Mouse (Mus musculus): ENCODE data around the gene Spocd1. TPM values are rescaled to one million over a fixed set of nuclear protein-coding genes. Genes with fewer than 3 reads are reported as not detected.

The Spocd1 gene
- total RNA-seq, 1 experiment = 0.13 TPM

DNA sequence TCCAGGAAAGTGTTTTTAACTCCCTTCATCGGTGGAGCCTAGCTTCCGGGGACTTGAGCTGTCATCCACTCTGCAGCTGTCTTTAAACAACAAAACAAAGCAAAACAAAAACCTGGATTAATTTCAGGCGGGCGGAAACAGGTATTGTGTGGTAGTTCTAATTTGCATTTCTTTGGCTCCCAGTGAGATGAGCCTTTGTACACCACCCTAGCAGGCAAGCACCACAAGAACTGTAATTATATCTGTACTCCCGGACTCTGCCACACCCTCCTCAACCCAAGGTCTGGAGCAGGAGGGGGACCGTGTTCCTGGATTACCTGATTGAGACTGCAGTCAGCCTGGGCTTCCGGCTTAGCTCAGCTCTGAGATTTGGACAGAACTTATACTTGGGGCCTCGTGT is 41.1 kb downstream of the Spocd1 start:
- TF ChIP-seq MAFK (IDR thresholded peaks at IDR 0.05; ENCODE audit: insufficient read depth, low read depth, low read length) = no peak
- TF ChIP-seq ZNF384 (IDR thresholded peaks at IDR 0.05; ENCODE audit: low read depth, low read length) = no peak
- TF ChIP-seq ZC3H11A (IDR thresholded peaks at IDR 0.05; ENCODE audit: borderline replicate concordance, low read depth, low read length) = no peak
- 0 out of 2 replicates have a peak, but pooled peaks have one; percentile 33 for TF ChIP-seq HCFC1 (IDR thresholded peaks at IDR 0.05; ENCODE audit: borderline replicate concordance, insufficient read depth, low read length)
- in situ Hi-C loops (cut with MboI; ENCODE audit: low sequenced_read_pairs in 2 of 2, unreplicated experiment in 2 of 2) = no loop called here
- Histone ChIP-seq H3K9me3 (ENCODE audit: control insufficient read depth, insufficient read depth, low read depth, low read length) (no peaks in the 10 kb centered on the region), H3K27ac (ENCODE audit: insufficient read depth, low read depth, low read length, poor library complexity, severe bottlenecking) (no peak overlapping the region), H3K4me1 (ENCODE audit: control insufficient read depth in 2 of 2, insufficient read depth in 2 of 2, low read length in 2 of 2, poor library complexity in 1 of 2) (peaks cover 13 to 34% of the 10 kb centered on the region in 2 experiments), H3K4me3 (ENCODE audit: insufficient read depth in 1 of 2, low read depth in 1 of 2, low read length in 2 of 2, poor library complexity in 1 of 2, severe bottlenecking in 1 of 2) (no peak overlapping the region), H3K36me3 (ENCODE audit: control insufficient read depth, insufficient read depth, low read length, poor library complexity, severe bottlenecking) (no peaks in the 10 kb centered on the region), H3K9ac (ENCODE audit: insufficient read depth, low read depth, low read length, poor library complexity, severe bottlenecking) (no peak overlapping the region)
- DNase-seq (ENCODE audit: low read depth, low spot score) = no peak

DNA sequence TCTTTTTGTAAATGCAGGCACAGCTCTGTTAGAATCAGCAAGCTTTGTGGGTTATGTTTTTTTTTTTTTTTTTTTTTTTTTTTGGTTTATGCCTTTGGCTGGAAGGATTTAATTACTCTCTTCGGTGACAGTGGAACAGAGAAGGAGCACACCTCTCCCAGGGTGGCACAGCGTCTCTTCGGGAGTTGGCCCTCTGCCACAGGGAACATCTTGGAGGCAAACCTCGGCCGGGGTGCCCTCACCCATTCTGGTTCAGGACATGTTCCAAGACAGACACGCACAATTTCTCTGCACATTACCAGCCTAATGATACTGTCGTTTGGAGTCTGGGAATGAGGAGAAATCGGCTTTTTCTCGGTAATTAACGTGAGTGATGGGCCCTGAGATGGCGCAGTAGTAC is 41.8 kb downstream of the Spocd1 start:
- no peak for TF ChIP-seq ZC3H11A (IDR thresholded peaks at IDR 0.05; ENCODE audit: borderline replicate concordance, low read depth, low read length)
- TF ChIP-seq MAFK (IDR thresholded peaks at IDR 0.05; ENCODE audit: insufficient read depth, low read depth, low read length) = no peak
- TF ChIP-seq CHD2 (IDR thresholded peaks at IDR 0.05; ENCODE audit: low read depth, low read length) = no peak
- no peak for TF ChIP-seq HCFC1 (IDR thresholded peaks at IDR 0.05; ENCODE audit: borderline replicate concordance, insufficient read depth, low read length)
- Histone ChIP-seq H3K4me1 (ENCODE audit: control insufficient read depth in 2 of 2, insufficient read depth in 2 of 2, low read length in 2 of 2, poor library complexity in 1 of 2) (peaks cover 13 to 34% of the 10 kb centered on the region in 2 experiments), H3K9ac (ENCODE audit: insufficient read depth, low read depth, low read length, poor library complexity, severe bottlenecking) (no peak overlapping the region), H3K36me3 (ENCODE audit: control insufficient read depth, insufficient read depth, low read length, poor library complexity, severe bottlenecking) (no peaks in the 10 kb centered on the region), H3K27ac (ENCODE audit: insufficient read depth, low read depth, low read length, poor library complexity, severe bottlenecking) (no peak overlapping the region), H3K4me3 (ENCODE audit: insufficient read depth in 1 of 2, low read depth in 1 of 2, low read length in 2 of 2, poor library complexity in 1 of 2, severe bottlenecking in 1 of 2) (no peak overlapping the region), H3K9me3 (ENCODE audit: control insufficient read depth, insufficient read depth, low read depth, low read length) (no peaks in the 10 kb centered on the region)
- in situ Hi-C loops (cut with MboI; ENCODE audit: low sequenced_read_pairs in 2 of 2, unreplicated experiment in 2 of 2) = no loop called here
- no peak for DNase-seq (ENCODE audit: low read depth, low spot score)

DNA sequence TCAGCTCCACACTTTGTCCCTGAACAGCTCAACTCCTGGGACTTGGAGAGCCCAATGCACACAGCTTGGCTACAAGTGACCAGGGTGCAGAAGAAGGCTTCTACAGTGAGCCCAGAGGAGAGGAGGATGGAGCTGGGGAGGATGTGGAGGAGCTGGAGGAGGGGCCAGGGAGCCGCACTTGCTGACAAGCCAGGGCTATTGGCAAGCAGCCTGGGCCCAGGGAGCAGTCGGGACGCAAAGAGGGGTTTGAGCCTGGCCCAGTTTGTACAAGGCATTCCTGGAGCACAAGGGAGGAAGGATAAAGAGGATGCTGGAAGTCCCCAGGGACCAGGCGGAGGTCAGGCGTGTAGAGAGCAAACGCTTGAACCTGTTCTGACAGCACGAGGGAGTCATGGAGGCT is 42.9 kb downstream of the Spocd1 start:
- Histone ChIP-seq H3K4me1 (ENCODE audit: control insufficient read depth in 2 of 2, insufficient read depth in 2 of 2, low read length in 2 of 2, poor library complexity in 1 of 2) (peaks cover 9 to 33% of the 10 kb centered on the region in 2 experiments), H3K4me3 (ENCODE audit: insufficient read depth in 1 of 2, low read depth in 1 of 2, low read length in 2 of 2, poor library complexity in 1 of 2, severe bottlenecking in 1 of 2) (peak overlapping the region; percentile 24 to 35; a peak in 2 of 4 replicates), H3K27ac (ENCODE audit: insufficient read depth, low read depth, low read length, poor library complexity, severe bottlenecking) (no peak overlapping the region), H3K36me3 (ENCODE audit: control insufficient read depth, insufficient read depth, low read length, poor library complexity, severe bottlenecking) (no peaks in the 10 kb centered on the region), H3K9me3 (ENCODE audit: control insufficient read depth, insufficient read depth, low read depth, low read length) (no peaks in the 10 kb centered on the region), H3K9ac (ENCODE audit: insufficient read depth, low read depth, low read length, poor library complexity, severe bottlenecking) (no peak overlapping the region)
- DNase-seq (ENCODE audit: low read depth, low spot score) = no peak
- TF ChIP-seq CHD2 (IDR thresholded peaks at IDR 0.05; ENCODE audit: low read depth, low read length) (no peak), ZC3H11A (IDR thresholded peaks at IDR 0.05; ENCODE audit: borderline replicate concordance, low read depth, low read length) (no peak), HCFC1 (IDR thresholded peaks at IDR 0.05; ENCODE audit: borderline replicate concordance, insufficient read depth, low read length) (no peak), ZNF384 (IDR thresholded peaks at IDR 0.05; ENCODE audit: low read depth, low read length) (no peak), MAFK (IDR thresholded peaks at IDR 0.05; ENCODE audit: insufficient read depth, low read depth, low read length) (no peak)
- in situ Hi-C loops (cut with MboI; ENCODE audit: low sequenced_read_pairs in 2 of 2, unreplicated experiment in 2 of 2) = no loop called here

DNA sequence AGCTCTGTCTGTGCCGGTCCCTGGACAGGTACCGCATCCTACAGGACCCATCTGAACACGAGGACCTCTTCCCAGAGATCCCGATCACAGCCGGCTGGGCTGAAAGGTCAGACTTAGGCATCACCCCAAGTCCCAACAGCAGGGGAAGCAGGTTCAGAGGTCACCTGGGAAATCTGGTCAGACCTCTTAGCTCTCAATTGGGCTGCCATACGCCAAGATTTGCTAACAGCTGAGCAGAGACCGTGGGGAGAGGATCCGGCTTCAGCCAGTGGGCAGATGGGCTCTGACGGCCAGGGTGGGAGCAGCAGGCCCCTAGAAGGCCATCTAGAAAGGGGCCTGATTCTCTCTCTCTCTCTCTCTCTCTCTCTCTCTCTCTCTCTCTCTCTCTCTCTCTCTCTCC is 45.2 kb downstream of the Spocd1 start:
- H3K36me3 ChIP-seq (ENCODE audit: control insufficient read depth, insufficient read depth, low read length, poor library complexity, severe bottlenecking) = no peaks in the 10 kb centered on the region
- H3K27ac ChIP-seq (ENCODE audit: insufficient read depth, low read depth, low read length, poor library complexity, severe bottlenecking) = no peak overlapping the region
- H3K9me3 ChIP-seq (ENCODE audit: control insufficient read depth, insufficient read depth, low read depth, low read length) = no peaks in the 10 kb centered on the region
- no peak for DNase-seq (ENCODE audit: low read depth, low spot score)
- H3K4me1 ChIP-seq (ENCODE audit: control insufficient read depth in 2 of 2, insufficient read depth in 2 of 2, low read length in 2 of 2, poor library complexity in 1 of 2) = peaks cover 12 to 31% of the 10 kb centered on the region in 2 experiments
- in situ Hi-C loops (cut with MboI; ENCODE audit: low sequenced_read_pairs in 2 of 2, unreplicated experiment in 2 of 2) = no loop called here
- no peak overlapping the region for H3K4me3 ChIP-seq (ENCODE audit: insufficient read depth in 1 of 2, low read depth in 1 of 2, low read length in 2 of 2, poor library complexity in 1 of 2, severe bottlenecking in 1 of 2)
- no peak overlapping the region for H3K9ac ChIP-seq (ENCODE audit: insufficient read depth, low read depth, low read length, poor library complexity, severe bottlenecking)
- TF ChIP-seq HCFC1 (IDR thresholded peaks at IDR 0.05; ENCODE audit: borderline replicate concordance, insufficient read depth, low read length) (no peak), ZC3H11A (IDR thresholded peaks at IDR 0.05; ENCODE audit: borderline replicate concordance, low read depth, low read length) (no peak), ZNF384 (IDR thresholded peaks at IDR 0.05; ENCODE audit: low read depth, low read length) (no peak), CHD2 (IDR thresholded peaks at IDR 0.05; ENCODE audit: low read depth, low read length) (no peak), MAFK (IDR thresholded peaks at IDR 0.05; ENCODE audit: insufficient read depth, low read depth, low read length) (no peak)

DNA sequence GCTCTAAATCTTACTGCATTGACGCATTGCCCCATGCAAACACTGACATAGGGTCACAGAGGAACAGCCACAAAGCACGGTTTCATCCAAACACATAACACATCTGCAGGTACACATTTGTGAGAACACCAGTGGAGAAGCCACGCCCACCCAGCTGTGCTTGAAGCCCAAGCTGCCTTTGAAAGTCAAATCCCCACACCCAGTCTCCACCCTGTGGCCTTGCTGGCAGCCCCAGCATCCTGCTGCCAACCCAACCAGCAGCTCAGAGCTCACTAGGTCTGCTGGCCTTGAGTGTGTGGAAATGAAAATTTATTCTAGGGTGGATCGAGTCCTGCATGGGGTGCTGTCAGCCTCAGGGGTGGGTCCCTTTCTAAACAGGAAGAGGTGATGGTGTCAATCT is 48.2 kb downstream of the Spocd1 start:
- no peak for TF ChIP-seq ZC3H11A (IDR thresholded peaks at IDR 0.05; ENCODE audit: borderline replicate concordance, low read depth, low read length)
- no peak for TF ChIP-seq HCFC1 (IDR thresholded peaks at IDR 0.05; ENCODE audit: borderline replicate concordance, insufficient read depth, low read length)
- no peak for TF ChIP-seq CHD2 (IDR thresholded peaks at IDR 0.05; ENCODE audit: low read depth, low read length)
- no peak for TF ChIP-seq ZNF384 (IDR thresholded peaks at IDR 0.05; ENCODE audit: low read depth, low read length)
- TF ChIP-seq MAFK (IDR thresholded peaks at IDR 0.05; ENCODE audit: insufficient read depth, low read depth, low read length) = no peak
- DNase-seq (ENCODE audit: low read depth, low spot score) = no peak

More for the DNA sequence above, 48.2 kb downstream of the Spocd1 start:
- peaks cover 2 to 32% of the 10 kb centered on the region in 2 experiments; a peak in 3 of 4 replicates for H3K4me1 ChIP-seq (ENCODE audit: control insufficient read depth in 2 of 2, insufficient read depth in 2 of 2, low read length in 2 of 2, poor library complexity in 1 of 2)
- H3K4me3 ChIP-seq (ENCODE audit: insufficient read depth in 1 of 2, low read depth in 1 of 2, low read length in 2 of 2, poor library complexity in 1 of 2, severe bottlenecking in 1 of 2) = no peak overlapping the region
- no peaks in the 10 kb centered on the region for H3K36me3 ChIP-seq (ENCODE audit: control insufficient read depth, insufficient read depth, low read length, poor library complexity, severe bottlenecking)
- H3K9me3 ChIP-seq (ENCODE audit: control insufficient read depth, insufficient read depth, low read depth, low read length) = no peaks in the 10 kb centered on the region
- in situ Hi-C loops (cut with MboI; ENCODE audit: low sequenced_read_pairs in 2 of 2, unreplicated experiment in 2 of 2) = no loop called here
- H3K27ac ChIP-seq (ENCODE audit: insufficient read depth, low read depth, low read length, poor library complexity, severe bottlenecking) = no peak overlapping the region
- no peak overlapping the region for H3K9ac ChIP-seq (ENCODE audit: insufficient read depth, low read depth, low read length, poor library complexity, severe bottlenecking)
